Mouse (Mus musculus): ENCODE results near the gene Rps24.

Rps24 gene

GRCm38 (mm10) chr14:24510679-24511078 is 23.8 kb downstream of the Rps24 start:
- DNase-seq (ENCODE audit: low spot score in 2 of 2), result no peak

- no peak for DNase-seq (ENCODE audit: low spot score in 2 of 2)
Observed at GRCm38 (mm10) chr14:24512527-24513161, 25.7 kb downstream of the Rps24 start.

DNA sequence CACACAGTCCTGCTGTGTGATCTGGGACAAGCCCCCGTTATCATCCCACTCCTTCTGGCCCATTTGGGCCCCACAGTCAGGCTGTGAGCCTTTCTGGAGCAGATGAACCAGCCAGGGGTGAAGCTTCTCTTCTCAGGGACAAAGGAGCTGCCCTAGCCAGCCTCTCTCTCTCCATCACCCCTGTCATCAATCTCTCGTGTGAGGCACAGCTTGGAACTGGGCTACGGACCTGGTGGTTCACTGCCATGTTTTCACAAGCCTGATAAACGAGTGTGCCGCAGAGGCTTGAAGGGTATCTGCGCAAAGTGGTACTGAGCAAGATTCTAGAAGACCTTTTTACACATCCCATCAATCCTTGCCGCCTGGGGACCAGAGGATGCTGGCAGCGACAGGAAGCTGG is 34.7 kb downstream of the Rps24 start:
- no peak for DNase-seq (ENCODE audit: low spot score in 2 of 2)

GRCm38 (mm10) chr14:24525137-24525536 is 38.2 kb downstream of the Rps24 start:
- DNase-seq (ENCODE audit: low spot score in 2 of 2), result no peak

- no peak for DNase-seq (ENCODE audit: low spot score in 2 of 2)
Observed at GRCm38 (mm10) chr14:24525677-24526415, 38.9 kb downstream of the Rps24 start.

- no peak for DNase-seq (ENCODE audit: low spot score in 2 of 2)
Observed at GRCm38 (mm10) chr14:24526440-24526839, 39.5 kb downstream of the Rps24 start.

GRCm38 (mm10) chr14:24530228-24530627 is 43.3 kb downstream of the Rps24 start:
- DNase-seq (ENCODE audit: low spot score in 2 of 2), result no peak

- no peak for DNase-seq (ENCODE audit: low spot score in 2 of 2)
Observed at GRCm38 (mm10) chr14:24534865-24535545, 48.1 kb downstream of the Rps24 start.

- no peak for DNase-seq (ENCODE audit: low spot score in 2 of 2)
Observed at GRCm38 (mm10) chr14:24542901-24543300, 56.0 kb downstream of the Rps24 start.

DNA sequence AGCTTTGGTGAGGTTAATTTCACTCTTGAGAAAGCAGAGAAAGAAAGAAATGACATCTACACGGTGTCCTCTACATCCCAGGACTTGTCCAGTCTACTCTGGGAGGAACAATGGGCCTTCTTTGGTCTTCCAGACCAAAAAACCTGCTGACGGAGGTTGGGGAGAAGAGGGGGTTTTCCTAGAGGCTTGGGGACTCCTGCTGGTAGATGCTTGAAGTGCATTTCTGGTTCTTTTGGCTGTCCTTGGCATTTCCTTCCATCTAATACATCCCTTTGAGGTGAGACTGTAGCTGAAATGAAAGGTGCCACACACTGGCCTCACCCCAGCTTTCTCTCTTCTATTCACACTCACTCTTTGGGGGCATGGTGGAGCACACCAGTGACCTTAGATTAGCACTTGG is 57.1 kb downstream of the Rps24 start:
- no peak for DNase-seq (ENCODE audit: low spot score in 2 of 2)

Measured in heart, adult 9 months (tissue).